Mouse (Mus musculus) MEL (cell line): ENCODE measurements at regions not wholly inside any gene's neighbourhood (a gene's known extent, or its start where the extent isn't known, plus 50 kb on each side); places are given as distances from the start of the nearest gene placed in this dataset.

ENCODE experiments used
- DNase-seq: peaks from one replicate; pipeline ENCODE4 v3.0.0; 2011; ENCODE audit warnings: low read depth, low spot score
- H3K27ac ChIP-seq: 2 replicates; pipeline ENCODE4 v1.5.1; 2012; ENCODE audit warnings: low read depth, mild to moderate bottlenecking, control low read depth, low read length, moderate library complexity; ENCODE audit not compliant: control insufficient read depth
- H3K27me3 ChIP-seq, 2 experiments: fragments of 150-350 bp in 1 of 2; sonication (generic) in 1 of 2; 2 replicates each; pipeline ENCODE4 v1.6.1; 2012; ENCODE audit warnings: low read length in 2 of 2, mild to moderate bottlenecking in 2 of 2, improper control_type of control experiment in 1 of 2, moderate library complexity in 1 of 2; ENCODE audit not compliant: insufficient read depth in 2 of 2, control insufficient read depth in 1 of 2
- H3K36me3 ChIP-seq, 2 experiments: 2 replicates each; pipeline ENCODE4 v1.6.1; 2012 to 2014; ENCODE audit warnings: low read length in 2 of 2, improper control_type of control experiment in 1 of 2, inconsistent platforms in 1 of 2, mild to moderate bottlenecking in 1 of 2; ENCODE audit not compliant: insufficient read depth in 2 of 2, control insufficient read depth in 1 of 2
- H3K4me1 ChIP-seq, 2 experiments: fragments of 150-350 bp in 1 of 2; sonication (generic) in 1 of 2; 2 replicates each; pipeline ENCODE4 v1.6.1; 2012; ENCODE audit warnings: low read length in 2 of 2, improper control_type of control experiment in 1 of 2, mild to moderate bottlenecking in 1 of 2; ENCODE audit not compliant: insufficient read depth in 2 of 2, control insufficient read depth in 1 of 2
- H3K4me3 ChIP-seq, 2 experiments: fragments of 150-350 bp in 1 of 2; sonication (generic) in 1 of 2; 2 replicates each; pipeline ENCODE4 v1.5.1; 2012; ENCODE audit warnings: low read depth in 2 of 2, low read length in 2 of 2, mild to moderate bottlenecking in 2 of 2, moderate library complexity in 2 of 2, control low read depth in 1 of 2, improper control_type of control experiment in 1 of 2; ENCODE audit not compliant: control insufficient read depth in 1 of 2, insufficient read depth in 1 of 2
- H3K79me2 ChIP-seq: 2 replicates; pipeline ENCODE4 v1.6.1; 2012; ENCODE audit warnings: mild to moderate bottlenecking, low read length, moderate library complexity; ENCODE audit not compliant: control insufficient read depth, poor library complexity, insufficient read depth
- H3K9ac ChIP-seq: 2 replicates; pipeline ENCODE4 v1.6.1; 2012; ENCODE audit warnings: low read depth, mild to moderate bottlenecking, control low read depth, low read length, moderate library complexity; ENCODE audit not compliant: control insufficient read depth, poor library complexity, severe bottlenecking
- H3K9me3 ChIP-seq: fragments of 150-350 bp; sonication (generic); replicated peaks from 2 replicates; pipeline ENCODE4 v1.6.1; 2012; ENCODE audit warnings: mild to moderate bottlenecking, low read length, improper control_type of control experiment, moderate library complexity; ENCODE audit not compliant: insufficient read depth
- ELF1 ChIP-seq: IDR thresholded peaks from 2 replicates; pipeline ENCODE4 v1.6.1; 2014; ENCODE audit warnings: low read depth, mild to moderate bottlenecking, inconsistent platforms, low read length, improper control_type of control experiment, moderate library complexity
- EP300 ChIP-seq, 2 experiments: IDR thresholded peaks; 2 replicates each; pipeline ENCODE4 v1.6.1; 2011; ENCODE audit warnings: improper control_type of control experiment in 2 of 2, low read length in 2 of 2, low read depth in 1 of 2, mild to moderate bottlenecking in 1 of 2
- ETS1 ChIP-seq: IDR thresholded peaks from 2 replicates; pipeline ENCODE4 v1.6.1; 2012; ENCODE audit warnings: low read depth, mild to moderate bottlenecking, inconsistent platforms, low read length, improper control_type of control experiment, moderate library complexity
- GABPA ChIP-seq: IDR thresholded peaks from 2 replicates; pipeline ENCODE4 v1.6.1; 2012; ENCODE audit warnings: low read depth, mild to moderate bottlenecking, inconsistent platforms, low read length, improper control_type of control experiment, moderate library complexity
- GATA1 ChIP-seq: IDR thresholded peaks from 2 replicates; pipeline ENCODE4 v1.6.1; 2011; ENCODE audit warnings: low read depth, low read length, improper control_type of control experiment
- HCFC1 ChIP-seq: IDR thresholded peaks from 2 replicates; pipeline ENCODE4 v1.6.1; 2012; ENCODE audit warnings: low read depth, mild to moderate bottlenecking, inconsistent platforms, low read length, improper control_type of control experiment, moderate library complexity
- JUND ChIP-seq: IDR thresholded peaks from 2 replicates; pipeline ENCODE4 v1.6.1; 2011; ENCODE audit warnings: low read depth, mild to moderate bottlenecking, improper control_type of control experiment, low read length
- MAFK ChIP-seq: IDR thresholded peaks from 2 replicates; pipeline ENCODE4 v1.6.1; 2011; ENCODE audit warnings: low read depth, mild to moderate bottlenecking, low read length, improper control_type of control experiment, borderline replicate concordance
- MAZ ChIP-seq: IDR thresholded peaks from 2 replicates; pipeline ENCODE4 v1.6.1; 2012; ENCODE audit warnings: low read depth, mild to moderate bottlenecking, inconsistent platforms, low read length, improper control_type of control experiment
- MYC ChIP-seq: IDR thresholded peaks from 2 replicates; pipeline ENCODE4 v1.6.1; 2011; ENCODE audit warnings: low read depth, mild to moderate bottlenecking, low read length, improper control_type of control experiment, moderate library complexity
- POLR2A ChIP-seq, 2 experiments: IDR thresholded peaks; 2 replicates each; pipeline ENCODE4 v1.6.1; 2011 to 2012; ENCODE audit warnings: low read length in 2 of 2, mild to moderate bottlenecking in 2 of 2, control low read depth in 1 of 2, improper control_type of control experiment in 1 of 2, low read depth in 1 of 2, moderate library complexity in 1 of 2; ENCODE audit not compliant: control insufficient read depth in 1 of 2, insufficient read depth in 1 of 2, poor library complexity in 1 of 2
- RCOR1 ChIP-seq: IDR thresholded peaks from 2 replicates; pipeline ENCODE4 v1.6.1; 2012; ENCODE audit warnings: low read depth, mild to moderate bottlenecking, inconsistent platforms, low read length, improper control_type of control experiment
- SIN3A ChIP-seq: IDR thresholded peaks from 2 replicates; pipeline ENCODE4 v1.6.1; 2012; ENCODE audit warnings: low read length, improper control_type of control experiment, inconsistent platforms
- TCF12 ChIP-seq: IDR thresholded peaks from 2 replicates; pipeline ENCODE4 v1.6.1; 2014; ENCODE audit warnings: low read depth, mild to moderate bottlenecking, inconsistent platforms, low read length, improper control_type of control experiment, moderate library complexity
- UBTF ChIP-seq: IDR thresholded peaks from 2 replicates; pipeline ENCODE4 v1.6.1; 2012; ENCODE audit warnings: low read depth, mild to moderate bottlenecking, inconsistent platforms, low read length, improper control_type of control experiment, moderate library complexity, borderline replicate concordance; ENCODE audit not compliant: insufficient read depth
- USF1 ChIP-seq: IDR thresholded peaks from 2 replicates; pipeline ENCODE4 v1.6.1; 2014; ENCODE audit warnings: low read depth, mild to moderate bottlenecking, inconsistent platforms, low read length, improper control_type of control experiment, moderate library complexity
- ZMIZ1 ChIP-seq: IDR thresholded peaks from 2 replicates; pipeline ENCODE4 v1.6.1; 2012; ENCODE audit warnings: low read depth, mild to moderate bottlenecking, inconsistent platforms, low read length, improper control_type of control experiment, moderate library complexity

DNA sequence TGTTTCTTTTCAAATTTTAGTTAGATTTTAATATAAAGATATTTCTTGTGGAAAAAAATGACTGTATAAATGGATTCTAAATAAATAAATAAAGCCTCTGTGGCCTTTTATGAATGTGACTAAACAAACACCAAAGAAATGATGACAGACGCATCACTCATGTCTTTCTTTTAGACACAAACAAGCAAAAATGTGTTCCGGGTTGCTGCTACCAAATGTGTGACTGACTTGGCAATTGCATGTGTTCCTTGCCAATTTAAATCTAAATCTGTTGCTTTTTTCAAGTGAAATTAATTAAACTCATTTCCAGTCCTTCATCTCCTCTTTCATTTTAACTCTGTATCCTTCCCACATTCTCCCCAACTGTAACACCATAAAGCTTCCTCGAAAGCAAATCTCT is 225.7 kb upstream of the Isl1 start:
- Histone ChIP-seq H3K27ac (no peak overlapping the region), H3K27me3 (no peaks in the 10 kb centered on the region), H3K4me1 (no peaks in the 10 kb centered on the region), H3K9me3 (no peaks in the 10 kb centered on the region), H3K9ac (no peak overlapping the region), H3K4me3 (no peak overlapping the region), H3K79me2 (no peaks in the 10 kb centered on the region), H3K36me3 (no peaks in the 10 kb centered on the region)
- no peak for DNase-seq
- TF ChIP-seq GABPA (no peak), POLR2A (IDR thresholded peaks at IDR 0.05; ENCODE audit: control insufficient read depth in 1 of 2, insufficient read depth in 1 of 2, low read depth in 1 of 2, low read length in 2 of 2, poor library complexity in 1 of 2) (no peak), EP300 (IDR thresholded peaks at IDR 0.05; ENCODE audit: low read depth in 1 of 2, low read length in 2 of 2) (no peak), SIN3A (no peak), TCF12 (no peak)

- Histone ChIP-seq H3K4me1 (no peaks in the 10 kb centered on the region), H3K9ac (no peak overlapping the region), H3K9me3 (no peaks in the 10 kb centered on the region)
- TF ChIP-seq UBTF (no peak), MAZ (no peak), MAFK (no peak), HCFC1 (no peak), USF1 (no peak), ETS1 (no peak), ZMIZ1 (no peak), MYC (no peak), JUND (no peak), GATA1 (no peak), SIN3A (no peak), ELF1 (no peak), RCOR1 (no peak), POLR2A (IDR thresholded peaks at IDR 0.05; ENCODE audit: control insufficient read depth in 1 of 2, insufficient read depth in 1 of 2, low read depth in 1 of 2, low read length in 2 of 2, poor library complexity in 1 of 2) (no peak)
- TF ChIP-seq, all 39 proteins: peak for 0
- Histone ChIP-seq H3K36me3 (no peaks in the 10 kb centered on the region), H3K27me3 (no peaks in the 10 kb centered on the region), H3K4me3 (no peak overlapping the region), H3K27ac (no peak overlapping the region), H3K79me2 (no peaks in the 10 kb centered on the region)
- no peak for DNase-seq
These were observed 223.7 kb upstream of the Isl1 start for GRCm38 (mm10) chr13:116533163-116533562.
